Mouse (Mus musculus) liver, embryonic 13.5 days (tissue): ENCODE measurements around the gene Nudcd3. TPM values are rescaled to one million over a fixed set of nuclear protein-coding genes. Genes with fewer than 3 reads are reported as not detected.

Experiments
- ATAC-seq: fragments of 200-750 bp; cut with Nextera tagmentation; 2 replicates; pipeline ENCODE4 v1.8.0; 2017; ENCODE audit warnings: low read depth, mild to moderate bottlenecking, moderate number of reproducible peaks, moderate library complexity
- DNase-seq: peaks from one replicate; pipeline ENCODE4 v3.0.0; 2022
- H3K27ac ChIP-seq: fragments of 300-500 bp; sonication (generic); 2 replicates; pipeline ENCODE4 v1.5.1; 2015; ENCODE audit warnings: moderate library complexity, mild to moderate bottlenecking, inconsistent platforms
- H3K27me3 ChIP-seq: fragments of 300-500 bp; sonication (generic); 2 replicates; pipeline ENCODE4 v1.6.1; 2015; ENCODE audit warnings: mild to moderate bottlenecking, inconsistent platforms
- H3K36me3 ChIP-seq: fragments of 300-500 bp; sonication (generic); 2 replicates; pipeline ENCODE4 v1.6.1; 2015; ENCODE audit warnings: mild to moderate bottlenecking, inconsistent platforms
- H3K4me1 ChIP-seq: fragments of 300-500 bp; sonication (generic); replicated peaks from 2 replicates; pipeline ENCODE4 v1.6.1; 2015; ENCODE audit warnings: inconsistent platforms
- H3K4me2 ChIP-seq: fragments of 300-500 bp; sonication (generic); 2 replicates; pipeline ENCODE4 v1.6.1; 2015; ENCODE audit warnings: inconsistent platforms, mild to moderate bottlenecking, moderate library complexity
- H3K4me3 ChIP-seq: fragments of 300-500 bp; sonication (generic); replicated peaks from 2 replicates; pipeline ENCODE4 v1.5.1; 2015; ENCODE audit warnings: mild to moderate bottlenecking, inconsistent platforms
- H3K9ac ChIP-seq: fragments of 300-500 bp; sonication (generic); 2 replicates; pipeline ENCODE4 v1.6.1; 2015; ENCODE audit warnings: mild to moderate bottlenecking, inconsistent platforms
- H3K9me3 ChIP-seq: fragments of 300-500 bp; sonication (generic); replicated peaks from 2 replicates; pipeline ENCODE4 v1.6.1; 2016; ENCODE audit warnings: inconsistent platforms
- WGBS: fragments of 180-500 bp; shearing (Covaris S2); methylation state at CpG from one replicate; pipeline ENCODE4 v1.1.7; 2015; ENCODE audit not compliant: insufficient replicate concordance; 5-methylcytosine and 5-hydroxymethylcytosine counted together
- polyA plus RNA-seq: library from polyadenylated mRNA; unstranded; fragments of >200 nt; fragmentation: Nextera tagmentation; extraction: Ambion mirVana; gene quantifications from 2 replicates; pipeline ENCODE4 v1.2.1, GENCODE M21; 2015

Nudcd3 gene
- polyA plus RNA-seq, 1 experiment from 2014 or later = 15.9 TPM

DNA sequence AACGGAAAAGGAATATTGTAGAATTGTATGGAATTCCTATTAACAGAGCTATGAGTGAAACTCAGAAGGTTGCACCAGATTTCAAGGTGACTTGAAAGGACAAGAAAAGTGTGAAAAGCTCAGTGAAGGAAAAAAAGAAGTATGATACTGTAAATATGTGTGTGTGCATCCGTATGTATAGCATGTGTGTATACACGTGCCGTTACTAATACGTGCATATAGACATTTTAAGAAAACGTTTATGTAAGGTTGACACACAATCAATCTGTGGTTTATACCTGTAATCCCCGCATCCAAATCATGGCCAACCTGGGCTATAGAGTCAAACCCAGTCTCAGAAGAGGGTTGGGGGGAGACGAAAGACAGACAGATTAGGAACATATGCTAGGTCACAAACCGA lies 355 bp upstream of the Nudcd3 start:
- Histone ChIP-seq H3K36me3 (peaks cover 2% of the 10 kb centered on the region; the same call in 1 of the 2 replicates), H3K9me3 (no peaks in the 10 kb centered on the region), H3K4me3 (peak overlapping the region; percentile 98), H3K4me1 (peaks cover 38% of the 10 kb centered on the region), H3K9ac (0 out of 2 replicates have a peak overlapping the region, but pooled peaks have one; percentile 94), H3K27me3 (no peaks in the 10 kb centered on the region), H3K27ac (no peak overlapping the region; the same call in 1 of the 2 replicates), H3K4me2 (peak overlapping the region; percentile 95)
- ATAC-seq (no peak), DNase-seq (no peak)
- 21% methylated on average over 9 of the region's 9 CpGs for WGBS

DNA sequence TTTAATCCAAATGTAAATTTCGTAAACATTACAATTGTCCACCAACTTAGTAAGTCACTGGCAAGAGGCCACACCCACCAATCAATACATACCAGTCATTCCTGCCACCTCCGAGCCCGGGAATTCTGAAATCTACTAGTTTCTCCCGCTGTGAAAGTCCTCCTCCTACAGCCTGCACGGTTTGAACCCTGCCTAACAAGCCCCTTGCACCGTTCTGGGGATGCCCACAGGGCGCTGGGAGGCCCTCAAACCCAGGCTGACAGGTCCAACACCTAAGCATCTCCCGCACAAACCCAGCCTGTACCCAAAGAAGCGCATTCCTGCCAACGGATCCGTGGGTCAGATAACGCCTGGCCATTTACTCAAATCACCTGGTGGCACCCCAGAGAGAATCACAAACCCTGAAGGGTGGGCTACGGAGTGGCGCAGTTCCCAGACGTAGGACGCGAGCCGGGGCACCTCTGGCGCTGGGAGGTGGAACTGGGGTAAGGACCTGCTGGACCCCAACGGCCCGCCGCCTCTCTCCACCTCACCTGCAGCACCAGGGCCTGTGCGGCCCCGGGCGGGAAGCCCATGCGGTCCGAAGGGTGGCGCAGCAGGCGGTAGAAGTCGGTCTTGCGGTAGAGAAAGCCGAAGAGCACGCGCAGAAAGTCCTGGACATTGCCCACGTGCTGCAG lies 667 bp downstream of the Nudcd3 start, which contains the start of gene A730071L15Rik:
Gene A730071L15Rik, plus strand, starts transcription at position 620 of the 677 bp plus-strand sequence.
- ATAC-seq = peak; percentile 70
- Histone ChIP-seq H3K4me1 (peaks cover 41% of the 10 kb centered on the region), H3K36me3 (peaks cover 2% of the 10 kb centered on the region; the same call in 1 of the 2 replicates)

DNA sequence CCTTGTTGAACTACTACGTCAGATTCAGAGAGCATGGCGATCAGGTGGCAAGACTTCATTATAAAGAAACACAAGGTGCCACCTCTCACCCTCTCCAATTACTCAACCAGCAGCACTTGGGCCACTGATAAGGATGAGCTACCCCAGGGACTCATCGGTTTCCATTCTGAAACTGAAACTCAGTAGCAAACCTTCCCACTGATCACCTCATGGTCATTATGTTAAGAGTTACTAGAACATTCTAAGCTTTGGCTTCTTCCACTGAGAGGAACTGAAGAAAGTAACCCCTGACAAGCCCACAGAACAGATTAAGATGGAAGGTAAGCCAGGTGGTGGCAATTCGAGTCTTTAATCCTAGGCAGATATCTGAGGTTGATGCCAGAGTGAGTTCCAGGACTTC lies 1.8 kb downstream of the Nudcd3 start:
- 55% methylated on average over 4 of the region's 4 CpGs for WGBS
- Histone ChIP-seq H3K4me3 (peak overlapping the region; percentile 98), H3K4me1 (peaks cover 48% of the 10 kb centered on the region), H3K9ac (peak overlapping the region; percentile 94), H3K36me3 (peaks cover 2% of the 10 kb centered on the region; the same call in 1 of the 2 replicates), H3K27ac (no peak overlapping the region), H3K4me2 (peak overlapping the region; percentile 95), H3K27me3 (no peaks in the 10 kb centered on the region), H3K9me3 (no peaks in the 10 kb centered on the region)
- ATAC-seq = no peak
- no peak for DNase-seq

More for the DNA sequence above, 667 bp downstream of the Nudcd3 start, which contains the start of gene A730071L15Rik:
- H3K9ac ChIP-seq = peak within 1 kb of the TSS; percentile 94
- no peaks in the 10 kb centered on the region for H3K9me3 ChIP-seq
- peak within 1 kb of the TSS; percentile 83 for H3K27ac ChIP-seq
- DNase-seq = no peak
- H3K4me2 ChIP-seq = peak within 1 kb of the TSS; percentile 95
- H3K4me3 ChIP-seq = peak within 1 kb of the TSS; percentile 98
- no peaks in the 10 kb centered on the region for H3K27me3 ChIP-seq
- 2% methylated on average over 35 of the region's 35 CpGs for WGBS

DNA sequence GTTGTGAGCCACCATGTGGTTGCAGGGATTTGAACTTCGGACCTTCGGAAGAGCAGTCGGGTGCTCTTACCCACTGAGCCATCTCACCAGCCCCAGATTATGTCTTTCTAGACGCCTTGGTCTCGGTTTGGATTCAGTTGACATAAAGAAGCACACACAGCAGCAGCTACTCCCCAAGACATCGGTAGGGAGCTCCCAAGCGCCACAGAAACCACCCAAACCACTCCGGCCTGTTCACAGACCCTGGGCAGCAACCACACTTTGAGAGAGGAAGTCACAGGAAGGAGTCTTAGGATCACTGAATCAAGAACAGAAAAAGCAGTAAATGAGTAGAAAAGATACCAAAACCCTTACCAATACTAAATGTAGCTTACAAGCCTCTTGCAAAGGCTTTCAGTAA lies 3.4 kb downstream of the Nudcd3 start:
- ATAC-seq (no peak), DNase-seq (no peak)
- WGBS = 65% methylated on average over 8 of the region's 8 CpGs
- H3K4me2 ChIP-seq = no peak overlapping the region
- peaks cover 48% of the 10 kb centered on the region for H3K4me1 ChIP-seq
- H3K27me3 ChIP-seq = no peaks in the 10 kb centered on the region
- H3K9me3 ChIP-seq = no peaks in the 10 kb centered on the region
- H3K27ac ChIP-seq = no peak overlapping the region
- peaks cover 14% of the 10 kb centered on the region for H3K36me3 ChIP-seq
- no peak overlapping the region for H3K4me3 ChIP-seq
- H3K9ac ChIP-seq = no peak overlapping the region

- H3K36me3 ChIP-seq = peaks cover 47% of the 10 kb centered on the region
- 18% methylated on average over 2 of the region's 2 CpGs for WGBS
- ATAC-seq = no peak
Measured at GRCm38 (mm10) chr11:6187878-6188277, 12.3 kb downstream of the Nudcd3 start.

DNA sequence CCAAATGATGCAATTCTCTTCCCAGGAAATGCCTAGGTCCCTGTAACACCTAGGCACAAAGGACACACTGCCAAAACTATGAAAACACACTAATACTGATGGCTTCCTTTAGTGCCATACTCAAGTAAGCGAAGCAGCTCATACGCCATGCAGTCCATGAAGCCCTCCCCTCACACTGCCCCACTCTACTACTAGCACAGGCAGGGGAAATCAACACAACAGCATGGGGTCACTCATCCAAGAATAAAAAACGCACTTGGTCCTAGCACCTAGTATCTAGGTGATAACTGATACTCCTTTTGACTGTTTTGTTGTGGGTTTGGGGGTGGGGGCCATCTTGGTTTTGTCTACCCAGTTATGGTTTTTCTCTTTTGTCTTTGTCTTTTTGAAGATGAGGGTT lies 12.8 kb downstream of the Nudcd3 start:
- no peak overlapping the region for H3K4me2 ChIP-seq
- whole genome bisulfite sequencing = 81% methylated on average over 3 of the region's 3 CpGs
- ATAC-seq (no peak), DNase-seq (no peak)
- no peaks in the 10 kb centered on the region for H3K9me3 ChIP-seq
- H3K36me3 ChIP-seq = peaks cover 45% of the 10 kb centered on the region
- no peak overlapping the region for H3K4me3 ChIP-seq
- H3K27me3 ChIP-seq = no peaks in the 10 kb centered on the region
- H3K4me1 ChIP-seq = peaks cover 31% of the 10 kb centered on the region
- H3K9ac ChIP-seq = no peak overlapping the region
- no peak overlapping the region for H3K27ac ChIP-seq

More at GRCm38 (mm10) chr11:6187878-6188277, 12.3 kb downstream of the Nudcd3 start:
- peak; percentile 50 for DNase-seq
- Histone ChIP-seq H3K4me2 (no peak overlapping the region), H3K27ac (no peak overlapping the region), H3K4me1 (peaks cover 28% of the 10 kb centered on the region), H3K9ac (no peak overlapping the region), H3K27me3 (no peaks in the 10 kb centered on the region), H3K9me3 (no peaks in the 10 kb centered on the region), H3K4me3 (no peak overlapping the region)

DNA sequence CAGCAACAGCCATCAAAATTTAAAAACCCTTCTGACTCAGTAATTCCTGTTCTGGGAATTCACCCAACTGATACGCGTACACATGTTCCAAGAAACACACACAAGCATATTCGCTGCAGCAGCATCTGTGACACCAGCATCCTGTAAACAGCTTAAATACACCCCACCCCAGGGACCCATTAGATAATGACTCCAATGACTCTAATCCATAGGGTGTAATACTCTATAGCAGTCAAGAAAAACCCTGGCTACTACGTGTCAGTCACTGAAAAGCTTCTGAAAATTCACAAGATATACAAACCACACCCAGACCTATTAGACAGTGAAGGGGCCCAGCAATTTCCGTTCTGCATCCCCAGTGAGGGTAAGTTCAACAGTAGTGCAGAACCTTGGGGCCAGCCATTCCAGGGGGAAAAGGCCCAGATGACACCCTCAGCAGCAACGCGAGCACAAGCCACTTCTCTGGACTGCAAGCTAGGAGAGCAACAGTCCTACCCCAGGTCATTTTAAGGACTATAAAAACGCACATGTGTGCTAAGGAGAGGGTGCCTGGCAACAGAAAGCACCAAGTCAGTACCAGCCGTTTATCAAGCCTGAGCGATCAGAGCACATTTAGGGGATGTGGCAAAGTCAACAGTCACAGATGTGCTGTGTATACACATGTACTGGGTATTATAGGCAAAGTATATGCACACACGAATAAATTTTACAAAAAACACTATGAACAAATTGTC lies 15.8 kb downstream of the Nudcd3 start:
- H3K9ac ChIP-seq = peak overlapping the region; percentile 47; the same call in 1 of the 2 replicates
- H3K27me3 ChIP-seq = no peaks in the 10 kb centered on the region
- peaks cover 49% of the 10 kb centered on the region for H3K4me1 ChIP-seq
- 29% methylated on average over 11 of the region's 11 CpGs for WGBS
- peak overlapping the region; percentile 31 for H3K4me2 ChIP-seq
- peak; percentile 79 for ATAC-seq
- peak overlapping the region; percentile 61 for H3K27ac ChIP-seq
- no peak overlapping the region for H3K4me3 ChIP-seq
- peak; percentile 12 for DNase-seq
- H3K36me3 ChIP-seq = peaks cover 26% of the 10 kb centered on the region
- no peaks in the 10 kb centered on the region for H3K9me3 ChIP-seq

- Histone ChIP-seq H3K27ac (no peak overlapping the region), H3K9ac (no peak overlapping the region), H3K4me3 (no peak overlapping the region), H3K4me2 (no peak overlapping the region), H3K9me3 (no peaks in the 10 kb centered on the region), H3K4me1 (peaks cover 60% of the 10 kb centered on the region), H3K36me3 (peaks cover 17% of the 10 kb centered on the region), H3K27me3 (no peaks in the 10 kb centered on the region)
- whole genome bisulfite sequencing = 65% methylated on average over 2 of the region's 2 CpGs
- DNase-seq (no peak), ATAC-seq (no peak)
Measured at GRCm38 (mm10) chr11:6183246-6183645, 17.0 kb downstream of the Nudcd3 start.

GRCm38 (mm10) chr11:6180811-6181399 lies 19.3 kb downstream of the Nudcd3 start:
- Histone ChIP-seq H3K4me2 (no peak overlapping the region), H3K4me3 (no peak overlapping the region), H3K27ac (no peak overlapping the region), H3K4me1 (peaks cover 64% of the 10 kb centered on the region), H3K27me3 (no peaks in the 10 kb centered on the region), H3K9me3 (no peaks in the 10 kb centered on the region), H3K9ac (no peak overlapping the region), H3K36me3 (peaks cover 3% of the 10 kb centered on the region; the same call in 1 of the 2 replicates)
- DNase-seq (no peak), ATAC-seq (no peak)
- 66% methylated on average over 6 of the region's 6 CpGs for WGBS

- no peak overlapping the region for H3K4me3 ChIP-seq
Measured at GRCm38 (mm10) chr11:6179194-6179593, 21.0 kb downstream of the Nudcd3 start.

DNA sequence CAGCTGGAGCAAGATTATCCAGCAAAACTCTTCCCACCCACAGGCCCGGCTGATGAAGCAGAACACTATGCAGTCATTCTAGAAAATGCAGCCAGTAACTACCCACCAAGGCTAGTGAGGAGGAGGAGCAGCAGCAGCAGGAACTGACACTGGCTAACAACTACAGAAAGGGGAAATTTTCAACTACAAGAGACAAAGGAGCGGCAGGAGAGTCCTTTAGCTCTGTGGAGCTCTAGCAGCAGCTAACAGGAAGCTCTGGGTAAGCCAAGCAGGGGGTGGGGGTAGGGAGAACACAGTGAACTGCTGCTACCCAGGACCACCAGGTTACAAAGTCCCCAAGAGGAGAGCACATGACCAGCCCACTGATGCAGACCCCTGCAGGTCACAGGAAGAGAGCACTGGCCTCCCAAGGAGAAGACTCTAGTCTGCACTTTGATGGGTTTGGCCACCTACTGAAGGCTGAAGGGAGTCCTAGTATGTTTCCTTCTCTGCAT lies 21.5 kb downstream of the Nudcd3 start:
- no peaks in the 10 kb centered on the region for H3K27me3 ChIP-seq
- H3K9me3 ChIP-seq = no peaks in the 10 kb centered on the region
- peak overlapping the region; percentile 16; the same call in 1 of the 2 replicates for H3K27ac ChIP-seq
- 0 out of 2 replicates have a peak, but pooled peaks have one; percentile 39 for ATAC-seq
- H3K4me3 ChIP-seq = no peak overlapping the region
- H3K4me2 ChIP-seq = peak overlapping the region; percentile 8; the same call in 1 of the 2 replicates
- peaks cover 57% of the 10 kb centered on the region for H3K4me1 ChIP-seq
- 18% methylated on average over 2 of the region's 2 CpGs for WGBS
- H3K36me3 ChIP-seq = no peaks in the 10 kb centered on the region
- no peak for DNase-seq
- peak overlapping the region; percentile 22; the same call in 1 of the 2 replicates for H3K9ac ChIP-seq

More at GRCm38 (mm10) chr11:6179194-6179593, 21.0 kb downstream of the Nudcd3 start:
- no peak for DNase-seq
- H3K4me2 ChIP-seq = peak overlapping the region; percentile 8; the same call in 1 of the 2 replicates
- H3K4me1 ChIP-seq = peaks cover 62% of the 10 kb centered on the region
- H3K36me3 ChIP-seq = no peaks in the 10 kb centered on the region
- H3K9me3 ChIP-seq = no peaks in the 10 kb centered on the region
- H3K27me3 ChIP-seq = no peaks in the 10 kb centered on the region
- ATAC-seq = no peak
- peak overlapping the region; percentile 16; the same call in 1 of the 2 replicates for H3K27ac ChIP-seq
- WGBS = 22% methylated on average over 8 of the region's 8 CpGs
- peak overlapping the region; percentile 22; the same call in 1 of the 2 replicates for H3K9ac ChIP-seq
